Mouse (Mus musculus): ENCODE measurements around the gene Cd300ld2. TPM values are rescaled to one million over a fixed set of nuclear protein-coding genes. Genes with fewer than 3 reads are reported as not detected.
"Not testable (repeated sequence)": the region's sequence is repeated elsewhere in the genome, so short reads cannot be mapped to it uniquely, and the experiment has no call there.

Gene Cd300ld2
- not detected in 2 replicates for polyA plus RNA-seq (2016; fragmentation: Nextera tagmentation; extraction: Ambion mirVana)

GRCm38 (mm10) chr11:115016093-115016492, at the start of gene Cd300ld2:
Gene Cd300ld2, minus strand, starts transcription at chr11:115016193.
- not testable (repeated sequence) for H3K9ac ChIP-seq; H3K4me1 ChIP-seq (replicated peaks); ATAC-seq (ENCODE audit: insufficient number of reproducible peaks, low FRiP score); H3K4me3 ChIP-seq; H3K27ac ChIP-seq (ENCODE audit: poor library complexity, severe bottlenecking); H3K9me3 ChIP-seq (replicated peaks); H3K4me2 ChIP-seq; H3K36me3 ChIP-seq; H3K27me3 ChIP-seq (replicated peaks)
- WGBS: no CpG with 5 or more reads among the region's 7 CpGs

- ATAC-seq (ENCODE audit: insufficient number of reproducible peaks, low FRiP score): no peak
- no peak within 1 kb of the TSS for H3K27ac ChIP-seq (ENCODE audit: poor library complexity, severe bottlenecking)
- no peaks in the 10 kb centered on the region for H3K36me3 ChIP-seq
- H3K27me3 ChIP-seq (replicated peaks): no peaks in the 10 kb centered on the region; the same call in 1 of the 2 replicates
- H3K4me3 ChIP-seq: no peak within 1 kb of the TSS
- no peak within 1 kb of the TSS for H3K4me2 ChIP-seq
- no peaks in the 10 kb centered on the region for H3K4me1 ChIP-seq (replicated peaks)
- no peak within 1 kb of the TSS for H3K9ac ChIP-seq
- 39% methylated on average over 5 of the region's 5 CpGs for WGBS
- H3K9me3 ChIP-seq (replicated peaks): no peaks in the 10 kb centered on the region
Measured at GRCm38 (mm10) chr11:115062077-115062476, 46.1 kb upstream of the Cd300ld2 start, which contains the start of gene Cd300e. Gene Cd300e, minus strand, starts transcription at chr11:115062177.

- ATAC-seq (ENCODE audit: insufficient number of reproducible peaks, low FRiP score): no peak
- Histone ChIP-seq H3K36me3 (no peaks in the 10 kb centered on the region), H3K9me3 (replicated peaks) (no peaks in the 10 kb centered on the region), H3K4me3 (no peak overlapping the region), H3K4me2 (no peak overlapping the region), H3K9ac (no peak overlapping the region), H3K27ac (ENCODE audit: poor library complexity, severe bottlenecking) (no peak overlapping the region), H3K27me3 (replicated peaks) (no peaks in the 10 kb centered on the region; the same call in 1 of the 2 replicates), H3K4me1 (replicated peaks) (no peaks in the 10 kb centered on the region)
- WGBS: 61% methylated on average over 2 of the region's 2 CpGs
Measured at GRCm38 (mm10) chr11:115059797-115060196, 43.8 kb upstream of the Cd300ld2 start.

GRCm38 (mm10) chr11:115058701-115059100, 42.7 kb upstream of the Cd300ld2 start:
- H3K9ac ChIP-seq: no peak overlapping the region
- H3K9me3 ChIP-seq (replicated peaks): no peaks in the 10 kb centered on the region
- no peaks in the 10 kb centered on the region; the same call in 1 of the 2 replicates for H3K27me3 ChIP-seq (replicated peaks)
- H3K27ac ChIP-seq (ENCODE audit: poor library complexity, severe bottlenecking): no peak overlapping the region
- H3K4me1 ChIP-seq (replicated peaks): no peaks in the 10 kb centered on the region
- H3K4me2 ChIP-seq: no peak overlapping the region
- no peak overlapping the region for H3K4me3 ChIP-seq
- no peaks in the 10 kb centered on the region for H3K36me3 ChIP-seq
- no peak for ATAC-seq (ENCODE audit: insufficient number of reproducible peaks, low FRiP score)
- 77% methylated on average over 4 of the region's 4 CpGs for WGBS

- Histone ChIP-seq H3K36me3 (no peaks in the 10 kb centered on the region), H3K9ac (no peak overlapping the region), H3K4me2 (no peak overlapping the region), H3K27ac (ENCODE audit: poor library complexity, severe bottlenecking) (no peak overlapping the region), H3K9me3 (replicated peaks) (no peaks in the 10 kb centered on the region), H3K27me3 (replicated peaks) (peaks cover 3% of the 10 kb centered on the region; the same call in 1 of the 2 replicates), H3K4me3 (no peak overlapping the region), H3K4me1 (replicated peaks) (no peaks in the 10 kb centered on the region)
- ATAC-seq (ENCODE audit: insufficient number of reproducible peaks, low FRiP score): no peak
Measured at GRCm38 (mm10) chr11:115054537-115054936, 38.5 kb upstream of the Cd300ld2 start.

- Histone ChIP-seq H3K4me3 (no peak overlapping the region), H3K9me3 (replicated peaks) (no peaks in the 10 kb centered on the region), H3K9ac (no peak overlapping the region), H3K27ac (ENCODE audit: poor library complexity, severe bottlenecking) (no peak overlapping the region), H3K4me2 (no peak overlapping the region), H3K27me3 (replicated peaks) (peaks cover 3% of the 10 kb centered on the region; the same call in 1 of the 2 replicates), H3K36me3 (no peaks in the 10 kb centered on the region), H3K4me1 (replicated peaks) (no peaks in the 10 kb centered on the region)
- 92% methylated on average over 1 of the region's 1 CpGs for WGBS
- no peak for ATAC-seq (ENCODE audit: insufficient number of reproducible peaks, low FRiP score)
Measured at GRCm38 (mm10) chr11:115052991-115053390, 37.0 kb upstream of the Cd300ld2 start.

- ATAC-seq (ENCODE audit: insufficient number of reproducible peaks, low FRiP score): no peak
Measured at GRCm38 (mm10) chr11:115052206-115052605, 36.2 kb upstream of the Cd300ld2 start.

GRCm38 (mm10) chr11:115049282-115049895, 33.4 kb upstream of the Cd300ld2 start:
- no peak overlapping the region for H3K9ac ChIP-seq
- H3K4me2 ChIP-seq: no peak overlapping the region
- 0 out of 2 replicates have a peak, but pooled peaks cover 3% of the 10 kb centered on the region for H3K27me3 ChIP-seq (replicated peaks)
- no peaks in the 10 kb centered on the region for H3K4me1 ChIP-seq (replicated peaks)
- H3K9me3 ChIP-seq (replicated peaks): no peaks in the 10 kb centered on the region
- H3K36me3 ChIP-seq: no peaks in the 10 kb centered on the region
- H3K4me3 ChIP-seq: no peak overlapping the region
- no peak overlapping the region for H3K27ac ChIP-seq (ENCODE audit: poor library complexity, severe bottlenecking)
- ATAC-seq (ENCODE audit: insufficient number of reproducible peaks, low FRiP score): no peak
- 39% methylated on average over 3 of the region's 3 CpGs for WGBS

More at GRCm38 (mm10) chr11:115052206-115052605, 36.2 kb upstream of the Cd300ld2 start:
- no peaks in the 10 kb centered on the region for H3K9me3 ChIP-seq (replicated peaks)
- no peaks in the 10 kb centered on the region for H3K4me1 ChIP-seq (replicated peaks)
- H3K27me3 ChIP-seq (replicated peaks): peaks cover 3% of the 10 kb centered on the region; the same call in 1 of the 2 replicates
- H3K4me3 ChIP-seq: no peak overlapping the region
- H3K4me2 ChIP-seq: no peak overlapping the region
- no peak overlapping the region for H3K27ac ChIP-seq (ENCODE audit: poor library complexity, severe bottlenecking)
- H3K9ac ChIP-seq: no peak overlapping the region
- whole genome bisulfite sequencing: 2% methylated on average over 9 of the region's 9 CpGs
- no peaks in the 10 kb centered on the region for H3K36me3 ChIP-seq

- WGBS: 51% methylated on average over 2 of the region's 2 CpGs
- no peak for ATAC-seq (ENCODE audit: insufficient number of reproducible peaks, low FRiP score)
- no peak within 1 kb of the TSS for H3K9ac ChIP-seq
Measured at GRCm38 (mm10) chr11:115048259-115048658, 32.3 kb upstream of the Cd300ld2 start, which contains the start of gene Cd300ld3. Gene Cd300ld3, minus strand, starts transcription at chr11:115048409.

GRCm38 (mm10) chr11:115037669-115038068, 21.7 kb upstream of the Cd300ld2 start, which contains the start of gene Cd300ld5:
Gene Cd300ld5, minus strand, starts transcription at chr11:115037769.
- H3K27ac ChIP-seq (ENCODE audit: poor library complexity, severe bottlenecking); H3K4me3 ChIP-seq; H3K4me2 ChIP-seq; H3K9me3 ChIP-seq (replicated peaks); H3K27me3 ChIP-seq (replicated peaks); ATAC-seq (ENCODE audit: insufficient number of reproducible peaks, low FRiP score); H3K9ac ChIP-seq; H3K36me3 ChIP-seq; H3K4me1 ChIP-seq (replicated peaks): not testable (repeated sequence)
- no CpG with 5 or more reads among the region's 6 CpGs for WGBS

More at GRCm38 (mm10) chr11:115048259-115048658, 32.3 kb upstream of the Cd300ld2 start, which contains the start of gene Cd300ld3:
- H3K36me3 ChIP-seq: no peaks in the 10 kb centered on the region
- H3K4me3 ChIP-seq: no peak within 1 kb of the TSS
- H3K9me3 ChIP-seq (replicated peaks): no peaks in the 10 kb centered on the region
- H3K4me1 ChIP-seq (replicated peaks): no peaks in the 10 kb centered on the region
- no peak within 1 kb of the TSS for H3K4me2 ChIP-seq
- H3K27me3 ChIP-seq (replicated peaks): 0 out of 2 replicates have a peak, but pooled peaks cover 3% of the 10 kb centered on the region
- H3K27ac ChIP-seq (ENCODE audit: poor library complexity, severe bottlenecking): no peak within 1 kb of the TSS

- H3K36me3 ChIP-seq; ATAC-seq (ENCODE audit: insufficient number of reproducible peaks, low FRiP score); H3K4me3 ChIP-seq; H3K4me2 ChIP-seq; H3K4me1 ChIP-seq (replicated peaks); H3K27me3 ChIP-seq (replicated peaks); H3K27ac ChIP-seq (ENCODE audit: poor library complexity, severe bottlenecking); H3K9ac ChIP-seq; H3K9me3 ChIP-seq (replicated peaks): not testable (repeated sequence)
- WGBS: no CpG with 5 or more reads among the region's 6 CpGs
Measured at GRCm38 (mm10) chr11:115026912-115027311, 10.9 kb upstream of the Cd300ld2 start, which contains the start of gene Cd300ld4. Gene Cd300ld4, minus strand, starts transcription at chr11:115027012.
